Mouse (Mus musculus): ENCODE data around the gene Gss.

DNA sequence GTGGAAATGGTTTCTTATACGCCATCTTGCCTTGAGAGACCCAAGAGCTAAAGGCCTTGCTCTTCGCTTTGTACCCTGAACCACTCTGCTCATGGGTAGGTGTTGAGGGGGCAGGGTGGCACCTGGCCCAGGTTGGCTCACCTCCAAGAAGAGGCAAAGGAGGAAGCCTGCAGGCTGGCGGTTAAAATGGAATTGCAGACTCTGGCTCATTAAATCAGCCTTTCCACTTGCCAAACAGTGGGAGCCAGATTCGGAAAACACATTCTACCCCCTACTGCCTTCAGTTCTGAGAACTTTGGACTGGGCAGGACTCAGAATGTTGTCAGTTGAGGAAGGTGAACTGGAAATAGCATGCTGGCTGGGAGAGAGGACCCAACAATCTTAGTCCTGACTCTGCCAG is 17.9 kb downstream of the Gss start:
- TF ChIP-seq CTCF (IDR thresholded peaks at IDR 0.05; ENCODE audit: control insufficient read depth, insufficient read depth, low read length) (no peak), POLR2A (IDR thresholded peaks at IDR 0.05; ENCODE audit: borderline replicate concordance, control insufficient read depth, low read depth, low read length) (no peak)
